Mouse (Mus musculus) G1E (cell line): ENCODE measurements at regions not wholly inside any gene's neighbourhood (a gene's known extent, or its start where the extent isn't known, plus 50 kb on each side); places are given as distances from the start of the nearest gene placed in this dataset.
"Not testable (repeated sequence)": the region's sequence is repeated elsewhere in the genome, so short reads cannot be mapped to it uniquely, and the experiment has no call there.

Experiments
- ATAC-seq: 2 replicates; pipeline ENCODE4 v1.8.0; 2016; ENCODE audit warnings: mild to moderate bottlenecking; ENCODE audit not compliant: insufficient number of reproducible peaks, poor library complexity, low FRiP score, severe bottlenecking; ENCODE audit errors: extremely low read depth
- DNase-seq: peaks from one replicate; pipeline ENCODE4 v3.0.0; 2012; ENCODE audit warnings: low spot score
- H3K27me3 ChIP-seq: 2 replicates; pipeline ENCODE4 v1.6.1; 2012; ENCODE audit warnings: mild to moderate bottlenecking, low read length, inconsistent platforms; ENCODE audit not compliant: insufficient read depth
- H3K36me3 ChIP-seq: replicated peaks from 2 replicates; pipeline ENCODE3; 2012; ENCODE audit warnings: mild to moderate bottlenecking, inconsistent platforms
- H3K4me1 ChIP-seq: 2 replicates; pipeline ENCODE4 v1.6.1; 2012; ENCODE audit warnings: low read depth, low read length, inconsistent platforms, mixed read lengths; ENCODE audit not compliant: insufficient read depth
- H3K4me3 ChIP-seq: 2 replicates; pipeline ENCODE4 v1.5.1; 2012; ENCODE audit warnings: low read depth, mild to moderate bottlenecking, inconsistent platforms, low read length, moderate library complexity, mixed read lengths
- H3K9me3 ChIP-seq: replicated peaks from 2 replicates; pipeline ENCODE4 v1.6.1; 2012; ENCODE audit warnings: inconsistent platforms
- CTCF ChIP-seq: IDR thresholded peaks from 2 replicates; pipeline ENCODE4 v1.5.1; 2012; ENCODE audit warnings: low read depth, low read length, inconsistent platforms, mixed read lengths
- GATA1 ChIP-seq: IDR thresholded peaks from 2 replicates; pipeline ENCODE4 v1.6.1; 2012; ENCODE audit warnings: borderline replicate concordance, low read length, inconsistent platforms, mixed read lengths
- GATA2 ChIP-seq: IDR thresholded peaks from 2 replicates; pipeline ENCODE4 v1.6.1; 2012; ENCODE audit warnings: low read depth, low read length, inconsistent platforms, borderline replicate concordance
- POLR2AphosphoS5 ChIP-seq: IDR thresholded peaks from 2 replicates; pipeline ENCODE4 v1.6.1; 2012; ENCODE audit warnings: low read depth, low read length, inconsistent platforms; ENCODE audit not compliant: insufficient replicate concordance
- TAL1 ChIP-seq: conservative IDR thresholded peaks from 2 replicates; pipeline ENCODE4 v1.6.1; 2012; ENCODE audit warnings: low read depth, low read length, inconsistent platforms, mixed read lengths

GRCm38 (mm10) chr2:53605829-53606228, 414.3 kb downstream of the Arl6ip6 start:
- Histone ChIP-seq H3K9me3 (peaks cover 7% of the 10 kb centered on the region; the same call in 1 of the 2 replicates), H3K27me3 (no peaks in the 10 kb centered on the region), H3K4me3 (no peak overlapping the region), H3K4me1 (no peaks in the 10 kb centered on the region), H3K36me3 (no peaks in the 10 kb centered on the region)
- TF ChIP-seq GATA2 (no peak), GATA1 (no peak), TAL1 (no peak), POLR2AphosphoS5 (no peak), CTCF (no peak)
- ATAC-seq (no peak), DNase-seq (no peak)

- Histone ChIP-seq H3K4me3 (no peak overlapping the region), H3K4me1 (no peaks in the 10 kb centered on the region), H3K9me3 (no peaks in the 10 kb centered on the region), H3K36me3 (no peaks in the 10 kb centered on the region), H3K27me3 (no peaks in the 10 kb centered on the region)
- DNase-seq, result no peak
- ATAC-seq, result no peak
- TF ChIP-seq GATA2, result no peak
- TF ChIP-seq TAL1, result no peak
Observed at GRCm38 (mm10) chr2:53619681-53620080, 428.2 kb downstream of the Arl6ip6 start.

- not testable (repeated sequence) for H3K4me1 ChIP-seq, ATAC-seq, H3K27me3 ChIP-seq, H3K36me3 ChIP-seq, H3K4me3 ChIP-seq, H3K9me3 ChIP-seq, DNase-seq
Observed at GRCm38 (mm10) chr2:53632816-53633474, 441.4 kb downstream of the Arl6ip6 start.

DNA sequence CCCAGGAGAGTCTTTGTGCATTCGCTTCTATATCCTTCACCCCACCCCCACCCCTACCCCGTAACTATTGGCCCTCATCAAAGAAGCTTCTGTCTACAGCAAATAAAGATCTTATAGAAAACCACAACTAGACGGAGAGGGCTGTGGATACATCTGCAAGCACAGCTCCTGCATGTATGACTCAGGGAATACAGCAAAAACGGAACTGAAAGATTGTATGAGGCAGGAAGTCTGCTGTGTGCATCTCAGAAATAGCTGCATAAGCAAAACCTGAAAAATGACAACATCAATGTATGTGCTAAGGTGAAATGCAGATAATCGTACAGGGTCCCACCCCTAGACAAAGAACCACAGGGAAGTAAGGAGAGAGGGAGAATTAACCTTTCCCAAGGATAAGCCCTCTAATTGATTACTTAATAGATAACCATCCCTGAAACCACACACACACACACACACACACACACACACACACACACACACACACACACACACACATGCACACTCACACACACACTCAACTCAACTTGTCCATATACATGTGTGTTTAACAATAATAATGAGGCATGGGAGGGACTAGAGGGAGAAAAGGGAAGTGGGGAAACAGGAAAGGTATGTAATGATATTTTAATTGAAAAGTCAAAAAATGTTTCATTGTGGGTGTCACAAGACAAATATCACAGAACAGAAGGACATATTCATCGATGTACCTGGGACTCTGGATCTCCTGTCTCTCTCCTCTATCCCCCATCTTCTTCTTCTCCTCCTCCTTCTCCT, 416.6 kb downstream of the Rprm start:
- no peak for ATAC-seq

DNA sequence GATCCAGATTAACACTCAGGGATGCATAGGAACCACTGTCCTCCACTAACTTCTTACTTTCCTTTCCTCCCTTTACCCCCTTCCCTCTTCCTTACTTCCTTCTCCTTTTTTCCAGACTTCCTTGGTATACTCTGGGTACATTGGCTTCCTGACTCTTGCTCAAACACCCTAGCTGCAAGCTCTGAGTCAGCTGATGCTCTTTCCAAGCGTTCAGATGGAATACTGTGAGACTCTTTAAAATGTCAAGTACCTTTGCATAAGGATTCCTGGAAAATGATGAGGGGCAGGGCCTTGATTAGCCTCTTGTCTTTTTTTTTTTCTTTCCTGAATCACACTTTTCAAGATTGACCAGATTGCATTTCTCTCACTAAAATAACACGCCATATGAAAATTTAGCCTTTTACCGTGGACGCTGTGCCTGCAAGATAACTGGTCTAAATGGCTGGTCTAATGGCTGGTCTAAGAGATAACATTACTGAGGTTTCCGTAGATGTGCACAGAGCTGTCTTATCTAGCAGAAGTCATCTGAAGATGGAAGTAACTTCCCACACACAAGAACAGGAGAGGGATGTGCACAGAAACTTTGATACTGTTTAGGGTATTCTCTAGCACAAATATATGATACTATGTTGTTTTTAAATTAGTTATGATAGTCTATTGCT, 404.9 kb downstream of the Rprm start:
- no peak for ATAC-seq

More for the DNA sequence above, 416.6 kb downstream of the Rprm start:
- Histone ChIP-seq H3K4me1 (no peaks in the 10 kb centered on the region), H3K27me3 (no peaks in the 10 kb centered on the region), H3K9me3 (peaks cover 5% of the 10 kb centered on the region; the same call in 1 of the 2 replicates), H3K36me3 (no peaks in the 10 kb centered on the region), H3K4me3 (no peak overlapping the region)
- TF ChIP-seq GATA2 (no peak), TAL1 (no peak), CTCF (no peak), POLR2AphosphoS5 (no peak), GATA1 (no peak)
- DNase-seq, result no peak

DNA sequence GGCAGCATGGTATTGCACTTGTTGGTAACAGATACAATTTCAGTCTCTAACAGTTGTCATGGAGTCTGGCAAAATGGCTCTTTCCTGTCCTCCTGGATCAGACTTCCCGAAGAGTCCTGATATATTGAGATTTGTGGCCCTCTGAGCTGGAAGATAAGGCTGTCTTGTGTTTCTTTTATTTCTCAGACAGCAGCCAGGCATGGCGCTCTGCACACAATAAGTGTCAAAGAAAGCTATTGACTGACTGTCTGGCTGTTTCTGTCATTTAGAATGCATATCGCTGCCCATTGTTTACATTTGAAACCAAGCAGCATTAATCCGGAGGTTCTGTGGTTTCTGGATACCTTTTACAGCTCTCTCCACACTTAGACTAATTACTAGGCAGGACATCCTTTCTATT, 402.8 kb downstream of the Rprm start:
- TF ChIP-seq TAL1 (no peak), CTCF (no peak), GATA2 (no peak), POLR2AphosphoS5 (no peak), GATA1 (no peak)
- H3K4me3 ChIP-seq, result no peak overlapping the region
- no peaks in the 10 kb centered on the region for H3K27me3 ChIP-seq
- H3K9me3 ChIP-seq, result 0 out of 2 replicates have a peak, but pooled peaks cover 3% of the 10 kb centered on the region
- no peaks in the 10 kb centered on the region for H3K36me3 ChIP-seq
- ATAC-seq (no peak), DNase-seq (no peak)
- no peaks in the 10 kb centered on the region for H3K4me1 ChIP-seq

More for the DNA sequence above, 404.9 kb downstream of the Rprm start:
- H3K4me1 ChIP-seq, result no peaks in the 10 kb centered on the region
- TF ChIP-seq GATA2 (no peak), GATA1 (no peak), CTCF (no peak), POLR2AphosphoS5 (no peak), TAL1 (no peak)
- no peak for DNase-seq
- H3K9me3 ChIP-seq, result 0 out of 2 replicates have a peak, but pooled peaks cover 3% of the 10 kb centered on the region
- H3K36me3 ChIP-seq, result no peaks in the 10 kb centered on the region
- H3K27me3 ChIP-seq, result no peaks in the 10 kb centered on the region
- H3K4me3 ChIP-seq, result no peak overlapping the region

GRCm38 (mm10) chr2:53687281-53687680, 398.1 kb downstream of the Rprm start:
- no peaks in the 10 kb centered on the region for H3K27me3 ChIP-seq
- H3K9me3 ChIP-seq, result no peaks in the 10 kb centered on the region
- ATAC-seq, result no peak
- H3K4me1 ChIP-seq, result no peaks in the 10 kb centered on the region
- TF ChIP-seq GATA1 (no peak), CTCF (no peak), POLR2AphosphoS5 (no peak), TAL1 (no peak), GATA2 (no peak)
- H3K4me3 ChIP-seq, result no peak overlapping the region
- no peaks in the 10 kb centered on the region for H3K36me3 ChIP-seq
- no peak for DNase-seq
